Mouse (Mus musculus) megakaryocyte, embryonic 14.5 days (primary cell): ENCODE data around the gene Ppdpf.

ENCODE experiments used
- FLI1 ChIP-seq: IDR thresholded peaks from 2 replicates; pipeline ENCODE4 v1.6.1; 2012; ENCODE audit warnings: low read length, inconsistent platforms, mixed read lengths
- GATA1 ChIP-seq: IDR thresholded peaks from 3 replicates; pipeline ENCODE4 v1.6.1; 2012; ENCODE audit warnings: mixed read lengths, low read length, inconsistent platforms, borderline replicate concordance

GRCm38 (mm10) chr2:181220361-181220760 is 33.3 kb downstream of the Ppdpf start:
- TF ChIP-seq GATA1 (no peak), FLI1 (no peak)
